Mouse (Mus musculus) 3T3-L1 (cell line): ENCODE results near the gene Lrrc20.

Experiments used
- DNase-seq: peaks from one replicate; pipeline ENCODE4 v3.0.0-alpha.2; 2015; ENCODE audit warnings: low read depth, low spot score

Lrrc20 gene

GRCm38 (mm10) chr10:61627938-61628250 is 152.3 kb downstream of the Lrrc20 start:
- no peak for DNase-seq
